Mouse (Mus musculus) erythroblast, embryonic 14.5 days (primary cell): ENCODE results near the gene Plekhg4. TPM values are rescaled to one million over a fixed set of nuclear protein-coding genes. Genes with fewer than 3 reads are reported as not detected.

Experiments
- H3K27me3 ChIP-seq: 2 replicates; pipeline ENCODE4 v1.6.1; 2012; ENCODE audit warnings: inconsistent platforms; ENCODE audit not compliant: control insufficient read depth
- H3K36me3 ChIP-seq: 2 replicates; pipeline ENCODE4 v1.6.1; 2012; ENCODE audit warnings: mild to moderate bottlenecking, inconsistent platforms; ENCODE audit not compliant: control insufficient read depth
- H3K4me1 ChIP-seq: 2 replicates; pipeline ENCODE4 v1.6.1; 2012; ENCODE audit warnings: inconsistent platforms; ENCODE audit not compliant: control insufficient read depth
- H3K4me3 ChIP-seq: replicated peaks from 2 replicates; pipeline ENCODE3; 2012; ENCODE audit warnings: moderate library complexity, mild to moderate bottlenecking, inconsistent platforms
- H3K9me3 ChIP-seq: 2 replicates; pipeline ENCODE4 v1.6.1; 2012; ENCODE audit warnings: low read length, inconsistent platforms, mixed read lengths; ENCODE audit not compliant: control insufficient read depth
- GATA1 ChIP-seq: IDR thresholded peaks from 2 replicates; pipeline ENCODE4 v1.6.1; 2012; ENCODE audit warnings: low read length, inconsistent platforms, mixed read lengths
- TAL1 ChIP-seq: IDR thresholded peaks from 3 replicates; pipeline ENCODE4 v1.6.1; 2012; ENCODE audit warnings: low read length, inconsistent platforms, mixed read lengths
- polyA plus RNA-seq: library from polyadenylated mRNA; stranded (reverse); fragments of >175 nt; gene quantifications from 2 replicates; pipeline ENCODE4 v1.2.3, GENCODE M21; 2012

Gene Plekhg4
- polyA plus RNA-seq, 1 experiment = not detected

DNA sequence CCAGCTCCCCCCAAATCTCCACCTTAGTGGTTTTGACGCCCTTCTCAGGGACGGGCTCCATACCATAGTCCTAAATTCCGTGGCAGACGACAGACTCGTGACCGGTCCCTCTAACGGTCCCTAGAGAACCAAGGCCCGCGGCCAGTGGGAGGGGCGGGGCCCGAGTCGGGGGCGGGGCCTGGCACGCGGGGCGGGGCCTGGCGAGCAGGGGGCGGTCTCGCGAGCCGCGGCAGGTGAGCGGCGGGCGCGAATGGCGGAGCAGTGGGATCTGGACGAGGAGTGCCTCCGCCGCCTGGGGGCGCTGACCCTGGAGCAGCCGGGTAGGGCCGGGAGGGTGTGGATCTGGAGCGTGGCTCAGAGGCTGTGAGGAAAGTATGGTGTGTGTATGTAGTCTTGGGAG lies 40.3 kb downstream of the Plekhg4 start, which contains the start of the genes Kctd19 and Lrrc36:
Gene Kctd19 (minus strand): TSS at position 112 of the 400 bp plus-strand sequence.
Gene Lrrc36 (plus strand): TSS at position 181 of the 400 bp plus-strand sequence.
- Histone ChIP-seq H3K36me3 (no peaks in the 10 kb centered on the region), H3K9me3 (no peaks in the 10 kb centered on the region), H3K27me3 (peaks cover 57% of the 10 kb centered on the region), H3K4me3 (peak within 1 kb of the TSS; percentile 10), H3K4me1 (peaks cover 5% of the 10 kb centered on the region)
- TF ChIP-seq GATA1 (no peak), TAL1 (no peak)

DNA sequence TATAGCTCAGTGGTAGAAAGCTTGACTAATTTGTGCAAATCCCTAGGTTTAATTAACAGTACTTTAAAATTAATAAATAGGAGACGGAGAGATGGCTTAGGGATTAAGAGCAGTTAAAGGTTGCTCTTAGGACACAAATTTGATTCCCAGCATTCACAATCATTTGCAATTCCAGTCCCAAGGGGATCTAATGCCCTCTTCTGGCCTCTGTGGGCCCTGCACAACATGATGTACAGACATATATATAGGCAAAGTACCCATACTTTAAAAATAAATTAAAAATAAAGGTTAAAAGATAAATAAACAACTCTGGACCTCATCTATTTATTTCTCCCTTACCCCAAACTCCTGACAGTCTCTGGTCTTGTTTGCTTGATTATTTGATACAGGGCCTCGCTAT lies 45.9 kb downstream of the Plekhg4 start:
- Histone ChIP-seq H3K36me3 (no peaks in the 10 kb centered on the region), H3K4me3 (no peak overlapping the region), H3K27me3 (peaks cover 38% of the 10 kb centered on the region), H3K4me1 (no peaks in the 10 kb centered on the region), H3K9me3 (no peaks in the 10 kb centered on the region)
- TF ChIP-seq GATA1 = no peak
- TF ChIP-seq TAL1 = no peak

DNA sequence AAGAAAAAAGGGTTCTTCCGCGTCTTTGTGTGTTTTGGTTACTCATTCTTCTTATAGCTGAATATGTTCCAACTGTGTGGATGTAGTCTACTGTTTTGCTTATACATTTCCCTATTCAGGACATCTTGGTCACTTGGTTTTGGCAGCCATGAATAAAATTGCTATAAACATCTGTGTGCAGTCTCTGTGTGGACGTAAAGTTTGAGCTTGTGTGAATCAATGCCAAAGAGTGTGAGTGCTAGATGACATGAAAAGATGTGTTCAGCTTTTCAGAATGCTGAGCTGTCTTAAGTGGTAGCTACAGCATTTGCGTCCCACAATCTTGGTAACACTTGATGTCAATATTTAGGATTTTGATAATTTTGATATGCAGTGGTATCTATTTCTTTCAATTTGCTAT lies 46.7 kb downstream of the Plekhg4 start:
- TF ChIP-seq GATA1 (no peak), TAL1 (no peak)
- no peaks in the 10 kb centered on the region for H3K9me3 ChIP-seq
- no peaks in the 10 kb centered on the region for H3K36me3 ChIP-seq
- H3K4me1 ChIP-seq = no peaks in the 10 kb centered on the region
- peaks cover 30% of the 10 kb centered on the region for H3K27me3 ChIP-seq
- H3K4me3 ChIP-seq = no peak overlapping the region

DNA sequence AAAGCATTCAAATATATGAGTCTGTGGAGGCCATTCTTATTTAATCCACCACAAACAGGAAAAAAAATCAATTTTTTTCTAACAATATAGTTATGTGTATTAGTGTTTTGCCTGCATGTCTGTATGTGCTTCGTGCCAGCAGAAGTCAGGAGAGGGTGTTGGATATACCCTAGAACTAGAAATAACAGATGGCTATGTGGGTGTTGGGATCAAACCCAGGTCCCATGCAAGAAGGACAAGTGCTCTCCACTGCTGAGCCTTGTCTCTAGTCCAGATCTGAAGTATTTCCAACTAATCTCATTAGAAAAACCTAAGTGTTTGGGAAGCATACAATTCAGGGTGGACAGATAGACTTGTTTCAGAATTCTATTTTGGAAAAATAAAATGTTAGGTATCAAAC lies 48.9 kb downstream of the Plekhg4 start:
- H3K36me3 ChIP-seq = no peaks in the 10 kb centered on the region
- no peak for TF ChIP-seq GATA1
- TF ChIP-seq TAL1 = no peak
- no peaks in the 10 kb centered on the region for H3K9me3 ChIP-seq
- no peaks in the 10 kb centered on the region for H3K4me1 ChIP-seq
- H3K27me3 ChIP-seq = peaks cover 25% of the 10 kb centered on the region
- no peak overlapping the region for H3K4me3 ChIP-seq

DNA sequence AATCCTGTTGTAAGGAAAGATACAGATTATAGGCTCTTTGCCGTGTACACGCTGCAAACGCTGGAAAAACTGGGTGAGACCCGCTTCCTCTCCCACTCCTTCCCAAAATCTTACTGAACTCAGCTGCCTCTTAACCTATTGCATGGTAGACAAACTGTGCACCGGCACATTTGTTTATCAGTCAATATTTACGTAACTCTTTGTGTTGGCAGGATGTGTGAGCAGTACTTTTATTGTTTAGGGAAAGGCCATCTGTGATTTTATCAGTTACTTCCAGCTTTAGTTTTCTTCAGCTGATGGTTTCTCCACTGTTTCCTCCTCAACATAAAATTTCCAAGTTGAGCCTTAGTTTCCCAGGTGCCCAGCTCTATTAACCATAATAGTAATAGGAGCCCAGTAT lies 53.8 kb downstream of the Plekhg4 start:
- H3K27me3 ChIP-seq = peaks cover 37% of the 10 kb centered on the region

DNA sequence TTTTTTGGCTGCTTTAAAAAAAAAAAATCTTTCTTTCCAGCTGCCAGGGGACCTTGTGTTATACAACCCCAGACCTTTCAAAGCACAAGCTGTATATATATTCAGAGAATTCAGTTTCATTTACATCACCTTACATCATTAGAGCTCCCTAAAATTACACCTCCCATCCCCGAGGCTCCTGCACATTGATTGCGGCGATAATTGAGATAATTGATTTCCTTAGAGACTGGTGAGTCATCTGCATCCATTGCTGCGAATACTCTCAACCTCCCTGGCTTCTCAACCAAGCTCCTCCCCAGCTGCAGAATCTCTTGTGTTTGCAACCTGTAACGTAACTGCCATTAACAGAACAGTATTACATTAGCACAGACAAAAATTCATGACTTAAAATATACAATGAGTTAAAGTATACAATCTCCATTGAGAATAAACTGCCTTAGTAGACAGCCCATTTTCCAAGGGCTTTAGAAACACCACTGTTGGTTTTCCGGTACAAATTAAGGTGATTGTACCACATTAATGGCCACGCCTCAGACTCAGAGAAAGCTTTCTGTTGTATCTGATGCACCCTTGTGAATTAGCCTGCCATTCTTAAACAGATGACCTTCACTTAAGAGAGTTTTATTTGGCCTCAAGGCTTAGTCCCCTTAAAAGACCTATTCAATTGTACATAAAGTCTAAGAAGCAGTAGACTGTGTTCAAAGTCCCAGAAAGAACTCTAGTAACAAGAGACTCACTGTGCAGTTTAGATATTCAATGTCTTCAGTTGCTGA lies 58.9 kb downstream of the Plekhg4 start:
- no peak for TF ChIP-seq TAL1
- no peak for TF ChIP-seq GATA1
- Histone ChIP-seq H3K4me1 (no peaks in the 10 kb centered on the region), H3K27me3 (peaks cover 48% of the 10 kb centered on the region), H3K9me3 (no peaks in the 10 kb centered on the region), H3K36me3 (no peaks in the 10 kb centered on the region), H3K4me3 (no peak overlapping the region)

More for the DNA sequence above, 53.8 kb downstream of the Plekhg4 start:
- Histone ChIP-seq H3K36me3 (no peaks in the 10 kb centered on the region), H3K9me3 (no peaks in the 10 kb centered on the region), H3K4me1 (no peaks in the 10 kb centered on the region), H3K4me3 (no peak overlapping the region)
- TF ChIP-seq GATA1 (no peak), TAL1 (no peak)

Other genes starting within 250 kb of the Plekhg4 start
- gene Ces4a, start 241.5 kb upstream of the Plekhg4 start, polyA plus RNA-seq = not detected in 2 replicates
- 0.06 and 0.11 TPM in 2 replicates for gene Cbfb, start 202.6 kb upstream of the Plekhg4 start, polyA plus RNA-seq
- 0.63 and 1.3 TPM in 2 replicates for gene D230025D16Rik, start 148.1 kb upstream of the Plekhg4 start, polyA plus RNA-seq
- gene B3gnt9, start 118.1 kb upstream of the Plekhg4 start, polyA plus RNA-seq = 0.74 and 1.0 TPM in 2 replicates
- 1.7 and 2.0 TPM in 2 replicates for gene Tradd, start 108.7 kb upstream of the Plekhg4 start, polyA plus RNA-seq
- gene Fbxl8, start 108.6 kb upstream of the Plekhg4 start, polyA plus RNA-seq = 0.10 and 0.27 TPM in 2 replicates
- gene Hsf4, start 103.5 kb upstream of the Plekhg4 start, polyA plus RNA-seq = not detected in 2 replicates
- gene Nol3, start 97.1 kb upstream of the Plekhg4 start, polyA plus RNA-seq = not detected in 2 replicates
- 0.01 and 0.09 TPM in 2 replicates for gene 4931428F04Rik, start 83.4 kb upstream of the Plekhg4 start, polyA plus RNA-seq
- 1.6 and 1.7 TPM in 2 replicates for gene Exoc3l, start 77.2 kb upstream of the Plekhg4 start, polyA plus RNA-seq
- gene E2f4, start 75.6 kb upstream of the Plekhg4 start, polyA plus RNA-seq = 30.0 and 45.9 TPM in 2 replicates
- gene Elmo3, start 67.7 kb upstream of the Plekhg4 start, polyA plus RNA-seq = 0.97 and 1.1 TPM in 2 replicates
- gene Lrrc29, start 47.0 kb upstream of the Plekhg4 start, polyA plus RNA-seq = 2.5 and 3.1 TPM in 2 replicates
- 3.4 and 3.5 TPM in 2 replicates for gene Tmem208, start 46.9 kb upstream of the Plekhg4 start, polyA plus RNA-seq
- 0.19 and 0.21 TPM in 2 replicates for gene Fhod1, start 25.3 kb upstream of the Plekhg4 start, polyA plus RNA-seq
- gene Slc9a5, start 24.4 kb upstream of the Plekhg4 start, polyA plus RNA-seq = 0.02 TPM in 1 of 2 replicates, not detected in the other
- not detected in 2 replicates for gene Kctd19, start 40.2 kb downstream of the Plekhg4 start, polyA plus RNA-seq
- gene Lrrc36, start 40.3 kb downstream of the Plekhg4 start, polyA plus RNA-seq = 0.03 and 0.05 TPM in 2 replicates
- gene Tppp3, start 98.3 kb downstream of the Plekhg4 start, polyA plus RNA-seq = 0.34 and 0.96 TPM in 2 replicates
- 0.14 and 0.23 TPM in 2 replicates for gene Zdhhc1, start 123.6 kb downstream of the Plekhg4 start, polyA plus RNA-seq
- gene Hsd11b2, start 145.5 kb downstream of the Plekhg4 start, polyA plus RNA-seq = not detected in 2 replicates
- 7.7 and 7.8 TPM in 2 replicates for gene Atp6v0d1, start 192.8 kb downstream of the Plekhg4 start, polyA plus RNA-seq
- gene Ripor1, start 232.0 kb downstream of the Plekhg4 start, polyA plus RNA-seq = 0.23 and 0.27 TPM in 2 replicates